Mouse (Mus musculus): ENCODE results near the gene Asic2. TPM values are rescaled to one million over a fixed set of nuclear protein-coding genes. Genes with fewer than 3 reads are reported as not detected.

The Asic2 gene
- total RNA-seq, 2 experiments from 2014 or later = 94.7 to 97.6 TPM

- DNase-seq (ENCODE audit: low spot score in 2 of 2) = no peak
- intact Hi-C loops (cut with DNase I) = no loop called here
Observed at GRCm38 (mm10) chr11:81202578-81202977, 765.7 kb downstream of the Asic2 start.

GRCm38 (mm10) chr11:81193856-81194255 is 774.4 kb downstream of the Asic2 start:
- no peak for DNase-seq (ENCODE audit: low spot score in 2 of 2)
- intact Hi-C loops (cut with DNase I) = no loop called here

GRCm38 (mm10) chr11:81192155-81192554 is 776.1 kb downstream of the Asic2 start:
- DNase-seq (ENCODE audit: low spot score in 2 of 2) = no peak
- intact Hi-C loops (cut with DNase I) = no loop called here

- DNase-seq (ENCODE audit: low spot score in 2 of 2) = no peak
- intact Hi-C loops (cut with DNase I) = no loop called here
Observed at GRCm38 (mm10) chr11:81189103-81189502, 779.2 kb downstream of the Asic2 start.

GRCm38 (mm10) chr11:81187851-81188250 is 780.4 kb downstream of the Asic2 start:
- intact Hi-C loops (cut with DNase I) = no loop called here
- no peak for DNase-seq (ENCODE audit: low spot score in 2 of 2)

GRCm38 (mm10) chr11:81184721-81185120 is 783.5 kb downstream of the Asic2 start:
- intact Hi-C loops (cut with DNase I) = no loop called here

GRCm38 (mm10) chr11:81164890-81165289 is 803.4 kb downstream of the Asic2 start:
- intact Hi-C loops (cut with DNase I) = no loop called here
- no peak for DNase-seq (ENCODE audit: low spot score in 2 of 2)

More at GRCm38 (mm10) chr11:81184721-81185120, 783.5 kb downstream of the Asic2 start:
- DNase-seq (ENCODE audit: low spot score in 2 of 2) = no peak

GRCm38 (mm10) chr11:81163056-81163455 is 805.2 kb downstream of the Asic2 start:
- intact Hi-C loops (cut with DNase I) = no loop called here
- DNase-seq (ENCODE audit: low spot score in 2 of 2) = no peak

- intact Hi-C loops (cut with DNase I) = loop anchor here (5.0 to 10.0 kb wide), 3 partner anchors 247 to 358 kb away; no protein-coding TSS in a partner anchor
- DNase-seq (ENCODE audit: low spot score in 2 of 2) = peak; percentile 76 to 93
Observed at GRCm38 (mm10) chr11:81153841-81154240, 814.4 kb downstream of the Asic2 start.

GRCm38 (mm10) chr11:81153161-81153840 is 815.0 kb downstream of the Asic2 start:
- peak; percentile 78 to 88 for DNase-seq (ENCODE audit: low spot score in 2 of 2)
- intact Hi-C loops (cut with DNase I) = loop anchor here (5.0 to 10.0 kb wide), 3 partner anchors 246 to 359 kb away; no protein-coding TSS in a partner anchor

- intact Hi-C loops (cut with DNase I) = loop anchor here (5.0 to 10.0 kb wide), 3 partner anchors 245 to 360 kb away; no protein-coding TSS in a partner anchor
- peak; percentile 79 to 80 for DNase-seq (ENCODE audit: low spot score in 2 of 2)
Observed at GRCm38 (mm10) chr11:81152460-81153160, 815.6 kb downstream of the Asic2 start.

- DNase-seq (ENCODE audit: low spot score in 2 of 2) = peak; percentile 41 to 70
- intact Hi-C loops (cut with DNase I) = loop anchor here (5.0 to 10.0 kb wide), 3 partner anchors 245 to 360 kb away; no protein-coding TSS in a partner anchor
Observed at GRCm38 (mm10) chr11:81152021-81152385, 816.3 kb downstream of the Asic2 start.

- DNase-seq (ENCODE audit: low spot score in 2 of 2) = peak in 1 of 2 experiments; percentile 35
- intact Hi-C loops (cut with DNase I) = loop anchor here (5.0 to 10.0 kb wide), 3 partner anchors 244 to 361 kb away; no protein-coding TSS in a partner anchor
Observed at GRCm38 (mm10) chr11:81151286-81152020, 816.8 kb downstream of the Asic2 start.

- no peak for DNase-seq (ENCODE audit: low spot score in 2 of 2)
- intact Hi-C loops (cut with DNase I) = loop anchor here (5.0 to 10.0 kb wide), 3 partner anchors 243 to 362 kb away; no protein-coding TSS in a partner anchor
Observed at GRCm38 (mm10) chr11:81150621-81151020, 817.6 kb downstream of the Asic2 start.

GRCm38 (mm10) chr11:81148423-81148822 is 819.8 kb downstream of the Asic2 start:
- peak; percentile 51 to 73 for DNase-seq (ENCODE audit: low spot score in 2 of 2)
- intact Hi-C loops (cut with DNase I) = no loop called here

GRCm38 (mm10) chr11:81146574-81147157 is 821.6 kb downstream of the Asic2 start:
- DNase-seq (ENCODE audit: low spot score in 2 of 2) = no peak
- intact Hi-C loops (cut with DNase I) = no loop called here

GRCm38 (mm10) chr11:81135141-81135540 is 833.1 kb downstream of the Asic2 start:
- intact Hi-C loops (cut with DNase I) = no loop called here
- peak; percentile 48 to 79 for DNase-seq (ENCODE audit: low spot score in 2 of 2)

GRCm38 (mm10) chr11:81133950-81134349 is 834.3 kb downstream of the Asic2 start:
- intact Hi-C loops (cut with DNase I) = no loop called here
- no peak for DNase-seq (ENCODE audit: low spot score in 2 of 2)

GRCm38 (mm10) chr11:81132669-81133068 is 835.6 kb downstream of the Asic2 start:
- intact Hi-C loops (cut with DNase I) = no loop called here
- DNase-seq (ENCODE audit: low spot score in 2 of 2) = peak in 1 of 2 experiments; percentile 35
